ENCODE assay signal across 1 mouse cellular context in genomic region chr7:141131024-141131820, GRCm38 (mm10).
TF ChIP-seq lines count a peak whose summit lies in the region.

No protein-coding gene starts in this region.

TF ChIP-seq in MEL, 35 proteins besides CTCF, POLR2A, EP300 and RAD21 (continued from another document):
- TF ChIP-seq MAFK (IDR thresholded peaks at IDR 0.05; ENCODE audit: borderline replicate concordance, low read depth, low read length) (no peak), SIN3A (IDR thresholded peaks at IDR 0.05; ENCODE audit: low read length) (peak; percentile 100), UBTF (IDR thresholded peaks at IDR 0.05; ENCODE audit: borderline replicate concordance, insufficient read depth, low read depth, low read length) (no peak), ETS1 (IDR thresholded peaks at IDR 0.05; ENCODE audit: low read depth, low read length) (peak; percentile 55; the same call in 1 of the 2 replicates), CHD1 (IDR thresholded peaks at IDR 0.05; ENCODE audit: low read depth, low read length) (no peak), MYC (IDR thresholded peaks at IDR 0.05; ENCODE audit: low read depth, low read length) (peak; percentile 90), NELFE (IDR thresholded peaks at IDR 0.05; ENCODE audit: low read depth, low read length) (peak; percentile 56), TBP (IDR thresholded peaks at IDR 0.05; ENCODE audit: low read depth, low read length) (peak; percentile 55; the same call in 1 of the 2 replicates), MXI1 (IDR thresholded peaks at IDR 0.05; ENCODE audit: low read depth, low read length) (peak; percentile 99)
TF ChIP-seq in MEL: peak in this region for 15.
